Mouse (Mus musculus) kidney, postnatal 4 days (tissue): ENCODE data around the gene Rhebl1.

Source experiments
- DNase-seq, 2 experiments: peaks; one replicate each; pipeline ENCODE4 v3.0.0; 2021; ENCODE audit warnings: mixed read lengths in 2 of 2

The Rhebl1 gene

DNA sequence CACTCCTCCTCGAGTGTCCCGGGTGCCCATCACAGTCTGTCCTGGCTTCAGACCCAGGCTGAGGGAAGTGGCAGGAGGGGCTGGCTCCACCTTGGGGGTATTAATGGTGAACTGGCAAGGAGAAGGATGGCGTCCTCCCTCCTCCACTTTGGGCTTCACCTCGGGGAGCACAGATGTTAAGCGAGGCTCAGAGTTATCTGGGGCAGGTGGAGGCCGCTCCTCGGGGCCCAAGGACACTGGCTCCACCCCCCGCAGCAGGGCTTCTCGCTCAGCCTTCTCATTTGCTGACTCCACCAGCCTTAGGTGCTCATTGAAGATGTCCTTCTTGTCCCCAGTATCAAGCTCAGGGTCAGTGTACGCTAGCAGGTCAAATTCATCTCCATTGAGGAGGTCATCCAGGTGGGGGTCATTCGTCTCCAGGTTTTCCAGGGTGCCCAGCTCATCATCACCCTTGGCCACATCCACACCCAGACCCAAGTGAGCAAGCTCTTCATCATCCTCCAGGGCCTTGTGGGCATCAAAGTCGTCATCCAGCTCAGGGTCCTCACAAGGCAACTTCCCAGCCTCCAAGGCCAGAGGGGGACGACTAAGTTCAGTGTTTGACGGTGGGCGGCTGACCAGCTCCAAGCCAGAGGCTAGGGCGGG lies 44.3 kb downstream of the Rhebl1 start:
- DNase-seq, result no peak

DNA sequence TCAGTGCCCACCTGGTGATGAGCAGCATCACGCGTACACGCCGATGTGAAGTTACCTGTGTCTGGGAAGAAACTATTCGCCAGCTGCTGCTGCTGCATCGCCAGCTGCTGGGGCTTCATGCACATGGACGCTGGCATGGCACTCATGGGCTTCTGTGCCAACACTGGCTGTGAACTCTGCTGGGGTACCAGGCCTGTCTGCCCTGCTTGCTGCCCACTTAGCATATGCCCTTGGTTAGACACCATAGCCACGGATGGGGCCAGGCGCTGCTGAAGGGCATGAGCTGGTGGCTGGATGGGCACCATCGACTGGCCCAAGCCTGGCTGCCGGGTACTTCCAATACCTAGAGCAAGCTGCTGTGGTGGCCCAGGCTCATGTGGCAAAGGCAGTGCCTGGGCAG lies 45.2 kb downstream of the Rhebl1 start:
- DNase-seq, result no peak

- DNase-seq, result no peak
Observed at GRCm38 (mm10) chr15:98846140-98846539, 48.2 kb downstream of the Rhebl1 start.

DNA sequence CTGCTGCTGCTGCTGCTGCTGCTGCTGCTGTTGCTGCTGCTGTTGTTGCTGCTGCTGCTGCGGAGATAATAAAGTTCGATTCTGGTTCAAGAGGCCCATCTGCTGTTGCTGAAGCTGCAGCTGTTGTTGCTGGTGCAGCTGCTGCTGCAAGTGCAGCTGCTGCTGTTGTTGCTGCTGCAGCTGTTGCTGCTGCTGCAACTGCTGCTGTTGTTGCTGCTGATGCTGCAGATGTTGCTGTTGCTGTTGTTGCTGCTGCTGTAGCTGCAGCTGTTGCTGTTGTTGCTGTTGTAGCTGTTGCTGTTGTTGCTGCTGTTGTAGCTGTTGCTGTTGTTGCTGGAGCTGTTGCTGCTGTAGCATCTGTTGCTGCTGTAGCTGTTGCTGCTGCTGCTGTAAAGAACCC lies 49.2 kb downstream of the Rhebl1 start:
- no peak for DNase-seq

DNA sequence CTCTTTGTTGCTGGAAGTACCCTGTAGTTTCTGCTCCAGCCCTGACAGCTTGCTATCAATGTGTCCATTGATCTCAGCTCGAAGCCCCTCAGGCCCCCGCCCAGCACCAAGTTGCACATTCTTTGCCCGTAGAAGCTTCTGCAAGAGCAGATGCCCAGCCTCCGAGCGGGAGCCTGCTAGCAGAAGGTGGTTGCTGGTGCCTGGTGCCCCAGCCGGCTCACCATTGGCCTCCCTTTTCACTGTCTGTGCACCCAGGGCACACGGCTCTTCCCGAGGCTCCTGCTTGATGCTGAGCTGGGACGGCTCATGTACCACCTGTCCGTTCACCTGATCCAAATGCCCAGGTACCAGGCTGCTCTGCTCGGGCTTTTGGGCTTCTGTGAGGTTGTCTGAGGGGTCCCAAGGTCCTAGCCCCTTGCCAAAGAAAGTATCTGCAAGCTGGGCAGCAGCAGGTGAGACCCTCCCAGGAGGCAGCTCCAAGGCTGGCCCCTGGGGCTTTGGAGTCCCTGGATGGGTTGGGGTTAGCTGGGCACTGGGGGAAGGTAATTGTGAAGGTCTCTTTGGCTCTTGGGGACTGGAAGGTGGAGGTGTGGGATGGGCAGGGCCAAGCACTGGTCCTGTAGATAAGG lies 50.6 kb downstream of the Rhebl1 start:
- no peak for DNase-seq

DNA sequence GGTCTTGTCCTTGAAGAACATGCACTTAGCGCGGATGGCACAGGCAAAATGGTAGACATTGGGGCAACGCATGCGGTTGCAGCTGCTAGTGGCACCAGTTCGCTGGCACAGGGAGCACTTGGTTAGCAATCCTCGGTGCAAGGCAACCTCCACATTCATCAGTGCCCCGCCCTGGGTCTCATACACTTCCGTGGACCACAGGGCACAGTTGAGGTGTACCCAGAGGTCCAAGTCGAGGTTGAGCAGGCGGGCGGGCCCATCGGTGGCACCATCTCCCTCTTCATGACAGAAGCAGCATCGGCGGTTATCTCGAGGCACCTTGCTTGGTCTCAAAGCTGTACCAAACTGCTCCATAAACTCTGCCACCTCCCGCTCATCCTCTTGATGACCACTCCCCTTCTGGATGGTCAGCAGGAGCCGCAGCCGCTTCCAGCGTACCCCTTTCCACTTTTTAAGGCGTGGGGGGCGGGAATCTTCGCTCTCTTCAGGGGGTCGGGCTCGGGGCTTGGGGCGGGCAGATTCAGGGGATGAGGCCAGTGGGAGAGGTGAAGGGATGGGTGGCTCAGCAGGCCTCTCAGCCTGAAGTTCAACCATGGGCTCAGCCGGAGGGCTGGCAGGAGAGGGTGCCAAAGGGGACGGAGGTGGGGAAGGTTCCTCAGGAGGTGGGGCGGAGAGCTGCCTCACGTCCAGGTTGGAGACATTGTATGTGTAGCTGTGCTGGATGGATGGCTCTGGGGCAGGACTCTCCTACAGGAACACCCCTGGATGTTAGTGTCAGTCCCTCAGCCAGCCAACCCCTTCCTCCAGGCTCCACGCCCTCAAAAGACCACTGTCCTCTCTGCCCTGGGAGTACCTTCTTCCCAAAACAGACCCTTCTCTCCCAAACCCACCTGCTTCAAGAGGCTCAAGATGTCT lies 54.4 kb downstream of the Rhebl1 start:
- DNase-seq, result no peak

GRCm38 (mm10) chr15:98839161-98839560 lies 55.2 kb downstream of the Rhebl1 start:
- no peak for DNase-seq

GRCm38 (mm10) chr15:98837743-98838103 lies 56.6 kb downstream of the Rhebl1 start:
- DNase-seq, result no peak

- no peak for DNase-seq
Observed at GRCm38 (mm10) chr15:98837006-98837742, 57.2 kb downstream of the Rhebl1 start.

GRCm38 (mm10) chr15:98835291-98835690 lies 59.0 kb downstream of the Rhebl1 start:
- DNase-seq, result no peak

- DNase-seq, result no peak
Observed at GRCm38 (mm10) chr15:98834059-98834458, 60.3 kb downstream of the Rhebl1 start.

GRCm38 (mm10) chr15:98833281-98833680 lies 61.1 kb downstream of the Rhebl1 start:
- DNase-seq, result no peak

DNA sequence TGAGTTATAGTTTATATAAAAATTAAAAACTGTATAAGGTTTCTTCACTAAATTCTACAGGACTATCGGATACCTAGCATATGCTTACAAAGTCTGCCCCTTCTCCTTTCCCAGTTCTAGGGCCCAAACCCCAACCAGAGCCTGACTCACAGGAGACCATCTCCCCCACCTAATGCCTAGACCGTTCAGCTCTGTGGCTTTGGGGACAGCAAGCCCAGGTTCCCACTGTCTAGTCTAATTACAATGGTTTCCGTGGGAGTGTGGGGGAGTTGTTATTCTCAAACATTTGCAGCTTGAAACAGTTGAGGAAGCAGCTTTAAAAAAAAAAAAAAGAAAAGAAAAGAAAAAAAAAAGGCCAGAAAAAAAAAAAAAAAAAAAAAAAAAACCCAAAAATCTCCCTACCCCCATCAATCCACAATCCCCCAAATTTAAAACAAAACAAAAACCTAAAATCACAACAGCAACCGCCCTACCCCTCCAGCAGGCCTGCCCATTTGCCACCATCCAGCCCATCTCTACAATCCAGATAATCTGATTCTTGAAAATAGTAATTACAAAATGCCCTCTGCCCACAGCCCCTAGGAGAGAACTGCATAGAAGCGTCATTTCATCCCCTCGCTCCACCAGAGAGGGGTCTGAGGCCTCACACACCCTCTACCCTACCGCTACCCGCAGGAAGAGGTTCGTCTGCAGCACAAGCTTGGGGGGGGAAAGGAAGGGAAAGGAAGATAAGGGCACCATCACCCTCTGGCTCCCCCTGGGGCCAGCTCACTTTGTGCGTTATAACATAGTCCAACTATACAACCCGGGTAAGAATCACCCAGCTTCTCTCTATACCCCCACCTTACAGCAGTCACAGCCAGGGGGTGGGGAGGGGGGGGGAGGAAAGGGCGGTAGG lies 61.9 kb downstream of the Rhebl1 start:
- peak; percentile 45 to 61 for DNase-seq

- DNase-seq, result no peak
Observed at GRCm38 (mm10) chr15:98831684-98832035, 62.7 kb downstream of the Rhebl1 start.

- DNase-seq, result peak; percentile 98
Observed at GRCm38 (mm10) chr15:98830736-98831683, 63.3 kb downstream of the Rhebl1 start, which contains the start of gene Prkag1. Prkag1 (minus strand) TSS chr15:98831521.
